Mouse (Mus musculus) kidney, postnatal 10 days (tissue): ENCODE data around the gene Cd3g.
"Not testable (repeated sequence)": the region's sequence is repeated elsewhere in the genome, so short reads cannot be mapped to it uniquely, and the experiment has no call there.

Experiments
- DNase-seq: peaks from one replicate; pipeline ENCODE4 v3.0.0; 2021; ENCODE audit warnings: mixed read lengths

Gene Cd3g

DNA sequence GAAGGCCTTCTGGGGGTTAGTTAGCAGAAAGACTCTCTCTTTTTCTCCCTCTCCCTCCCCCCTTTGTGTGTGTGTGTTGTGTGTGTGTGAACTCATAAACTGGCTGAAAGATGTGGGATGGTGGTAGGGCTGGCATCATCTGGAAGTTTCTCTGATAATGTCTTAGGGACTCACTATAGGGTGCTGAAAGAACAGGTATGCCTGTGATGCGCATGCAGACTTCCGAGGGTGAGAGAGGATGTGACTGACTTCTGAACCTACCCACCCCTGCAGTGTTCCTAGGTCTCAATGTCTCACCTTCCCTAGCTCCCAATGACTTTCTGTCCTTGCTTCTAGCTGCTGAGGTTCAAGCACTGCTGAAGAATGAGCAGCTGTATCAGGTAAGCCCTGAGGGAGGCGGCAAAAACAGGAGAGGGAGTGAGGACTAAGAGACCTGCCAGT, 5.5 kb upstream of the Cd3g start:
- DNase-seq, result no peak

DNA sequence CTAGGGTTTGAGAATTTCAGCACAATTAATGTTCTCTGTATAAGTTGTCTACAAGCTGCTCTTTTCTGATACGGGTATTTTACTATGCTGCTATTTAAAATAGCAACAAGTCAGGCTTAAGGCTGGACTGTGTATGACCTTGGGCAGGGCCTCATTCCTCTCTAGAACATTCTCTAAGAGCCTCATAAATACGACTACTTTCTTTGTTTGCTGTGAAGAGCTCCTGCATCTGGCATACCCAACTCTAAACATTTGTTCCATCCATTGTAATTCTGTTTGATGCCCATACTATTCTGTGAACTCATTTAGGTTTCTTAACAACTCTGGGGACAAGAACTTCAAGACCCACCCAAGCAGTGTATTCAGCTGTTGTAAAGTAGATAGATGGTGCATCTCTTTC, 2.8 kb upstream of the Cd3g start:
- DNase-seq, result no peak

DNA sequence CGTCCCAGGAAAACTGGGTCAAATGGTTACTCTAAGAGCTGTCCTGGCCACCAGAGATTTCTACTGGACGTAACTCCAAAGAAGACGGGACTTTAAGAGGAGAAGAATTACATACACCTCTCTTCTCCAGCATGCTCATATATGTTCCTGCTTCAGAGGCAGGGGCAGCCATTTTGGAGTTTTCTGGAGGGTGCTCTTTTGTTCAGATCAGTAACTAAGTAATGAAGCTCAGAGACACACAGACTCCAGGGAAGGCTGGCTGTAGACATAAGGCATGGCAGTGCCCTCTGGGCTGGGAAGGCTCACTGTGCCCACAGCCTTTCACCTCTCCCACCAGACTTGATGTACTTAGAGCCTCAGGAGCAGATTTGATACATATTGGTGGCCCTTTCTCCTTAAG, 2.3 kb upstream of the Cd3g start:
- no peak for DNase-seq

DNA sequence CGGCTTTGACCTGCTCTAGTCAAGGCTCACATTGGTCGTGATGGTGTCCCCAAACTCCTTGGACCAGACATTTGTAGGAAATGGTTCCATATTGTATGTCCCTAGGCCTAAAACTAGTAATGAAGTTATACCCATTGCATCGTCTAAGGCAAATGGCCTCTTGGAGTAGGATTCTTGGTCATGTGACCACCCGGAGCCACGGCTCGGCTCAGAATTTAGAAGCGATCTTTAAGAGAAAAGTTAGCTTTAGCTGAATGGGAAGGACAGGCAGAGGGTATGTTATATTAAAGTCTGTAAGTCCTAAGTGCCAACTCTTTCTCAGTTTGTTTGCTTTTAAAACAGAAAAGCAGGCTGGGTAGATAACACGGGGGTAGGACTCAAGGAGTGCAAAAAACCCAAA, 1.9 kb upstream of the Cd3g start:
- no peak for DNase-seq

DNA sequence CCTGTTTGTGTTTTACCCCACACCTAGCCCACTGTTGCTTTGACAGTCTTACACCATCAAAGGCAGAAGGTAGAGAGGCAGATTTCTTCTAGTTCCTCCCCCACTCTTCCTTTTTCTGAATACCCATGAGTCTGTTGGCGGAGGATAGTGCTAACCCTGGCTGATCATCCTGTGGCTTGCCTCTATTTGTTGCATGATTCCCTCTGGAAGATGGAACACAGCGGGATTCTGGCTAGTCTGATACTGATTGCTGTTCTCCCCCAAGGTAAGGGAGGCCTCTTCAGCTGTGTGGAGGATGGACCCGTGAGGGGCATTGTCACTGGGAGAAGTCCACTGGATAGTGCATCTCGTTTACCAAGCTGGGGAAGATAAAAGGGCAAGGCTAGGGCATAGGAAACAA, 1.4 kb upstream of the Cd3g start, which contains the start of gene Cd3d:
Gene Cd3d (plus strand): TSS at position 111 of the 400 bp plus-strand sequence.
- DNase-seq, result no peak

DNA sequence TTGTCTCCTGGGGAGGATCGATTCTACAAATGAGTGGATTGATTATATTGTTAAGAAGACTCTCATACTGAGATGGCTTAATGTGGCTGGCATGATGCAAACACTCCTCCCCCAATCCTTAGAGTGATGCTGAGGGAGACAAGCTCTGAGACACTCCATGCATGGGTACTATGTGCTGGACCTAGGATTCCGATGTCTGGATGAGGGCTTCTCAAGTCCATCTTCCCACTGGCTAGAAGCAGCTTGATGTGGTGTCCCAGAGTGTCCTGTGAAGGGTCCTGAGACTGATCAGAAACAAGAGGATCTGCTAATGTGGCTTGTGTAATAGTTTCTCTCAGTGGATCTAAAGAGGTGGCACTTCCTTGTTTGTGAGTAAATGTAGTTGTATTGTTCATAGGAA, 873 bp upstream of the Cd3g start:
- DNase-seq, result no peak

DNA sequence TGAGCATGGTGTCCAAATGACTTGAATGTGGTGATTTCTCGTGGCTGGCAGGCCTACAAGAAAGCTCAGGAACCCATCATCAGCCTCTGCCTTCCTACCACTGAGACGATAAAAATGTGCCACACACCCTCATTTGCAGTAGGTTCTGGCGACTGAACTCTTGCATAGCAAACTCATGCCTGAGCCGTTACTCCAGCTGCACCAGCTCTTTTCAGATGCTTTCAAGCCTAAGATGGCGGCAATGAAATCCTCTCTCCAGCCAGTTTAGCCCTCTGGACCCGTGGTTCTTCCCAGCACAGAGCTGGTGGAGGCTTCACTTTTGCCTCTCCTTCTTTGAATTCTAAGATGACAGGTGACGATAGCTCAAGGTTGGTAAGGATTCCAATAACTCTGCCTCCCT, 425 bp downstream of the Cd3g start:
- DNase-seq, result no peak

DNA sequence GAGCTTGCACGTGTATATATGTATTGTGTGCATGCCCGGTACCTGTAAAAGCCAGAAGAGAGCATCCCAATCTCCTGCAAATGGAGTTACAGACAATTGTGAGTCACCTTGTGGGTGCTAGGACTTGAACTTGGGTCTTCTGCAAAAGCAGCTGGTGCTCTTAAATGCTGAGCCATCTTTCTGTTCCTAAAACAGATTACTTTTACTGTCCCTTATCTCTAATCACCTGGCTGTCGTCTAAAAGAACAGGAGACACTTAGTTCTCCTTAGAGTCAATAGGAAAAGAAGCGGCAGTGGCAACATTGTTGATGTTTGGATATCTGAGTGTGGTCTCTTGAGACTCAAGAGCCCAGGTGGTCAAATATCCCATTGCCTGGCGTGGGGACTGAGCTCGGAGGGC, 2.4 kb downstream of the Cd3g start:
- no peak for DNase-seq

DNA sequence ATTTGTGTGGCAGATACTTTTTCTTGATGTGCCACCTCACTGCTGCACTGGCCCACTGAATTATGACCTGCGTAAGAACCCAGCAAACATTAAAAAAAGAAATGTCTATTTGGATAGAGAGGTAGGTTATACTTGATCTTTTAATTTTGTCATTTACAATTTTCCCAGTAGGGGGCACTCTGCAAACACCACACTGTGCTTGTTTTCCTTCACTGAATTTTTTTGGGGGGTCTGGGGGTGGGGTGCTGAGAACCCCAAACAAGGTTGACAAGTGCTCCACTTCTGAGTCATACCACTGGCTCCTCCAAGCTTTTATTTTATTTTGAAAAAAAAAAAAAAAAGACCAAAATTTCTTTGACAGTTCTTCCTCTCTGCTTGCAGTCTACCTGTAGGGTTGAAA, 10.8 kb downstream of the Cd3g start:
- DNase-seq, result no peak

DNA sequence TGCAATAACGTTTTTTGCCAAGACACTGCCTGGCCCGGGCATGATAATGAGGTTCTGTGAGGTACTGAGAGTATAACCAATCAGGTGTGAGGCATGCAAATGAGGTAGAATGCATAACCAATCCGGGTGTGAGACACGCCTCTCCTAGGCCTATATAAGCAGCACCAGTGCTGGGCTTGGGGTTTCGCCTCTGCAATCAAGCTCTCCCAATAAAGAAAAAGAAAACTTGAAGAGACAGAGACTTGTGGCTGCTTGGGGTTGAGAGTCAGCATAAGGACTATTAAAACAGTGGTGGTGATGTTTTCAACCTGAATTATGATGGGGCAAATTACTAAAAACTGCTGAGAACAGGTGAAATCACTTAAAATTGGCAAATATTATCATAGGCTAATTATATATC, 12.5 kb downstream of the Cd3g start:
- DNase-seq, result not testable (repeated sequence)

DNA sequence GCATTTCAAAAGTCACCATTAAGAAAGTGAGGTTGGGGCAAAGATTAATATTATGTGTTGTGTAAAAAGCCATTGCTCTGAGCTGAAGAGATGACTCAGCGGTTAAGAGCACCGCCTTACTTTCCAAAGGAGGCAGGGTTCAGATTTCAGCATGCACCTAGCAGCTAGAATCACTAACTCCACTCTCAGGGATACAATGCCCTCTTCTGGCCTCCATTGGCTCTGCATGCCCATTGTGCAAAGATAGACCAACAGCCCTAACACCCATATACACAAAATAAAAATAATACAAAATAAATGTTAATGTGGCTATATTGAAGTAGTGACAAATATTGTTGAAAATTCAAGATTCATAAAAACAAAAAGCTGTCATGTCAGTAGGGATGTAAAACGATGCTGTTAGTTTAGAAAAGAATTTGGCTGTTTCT, 13.4 kb downstream of the Cd3g start:
- peak; percentile 83 for DNase-seq

DNA sequence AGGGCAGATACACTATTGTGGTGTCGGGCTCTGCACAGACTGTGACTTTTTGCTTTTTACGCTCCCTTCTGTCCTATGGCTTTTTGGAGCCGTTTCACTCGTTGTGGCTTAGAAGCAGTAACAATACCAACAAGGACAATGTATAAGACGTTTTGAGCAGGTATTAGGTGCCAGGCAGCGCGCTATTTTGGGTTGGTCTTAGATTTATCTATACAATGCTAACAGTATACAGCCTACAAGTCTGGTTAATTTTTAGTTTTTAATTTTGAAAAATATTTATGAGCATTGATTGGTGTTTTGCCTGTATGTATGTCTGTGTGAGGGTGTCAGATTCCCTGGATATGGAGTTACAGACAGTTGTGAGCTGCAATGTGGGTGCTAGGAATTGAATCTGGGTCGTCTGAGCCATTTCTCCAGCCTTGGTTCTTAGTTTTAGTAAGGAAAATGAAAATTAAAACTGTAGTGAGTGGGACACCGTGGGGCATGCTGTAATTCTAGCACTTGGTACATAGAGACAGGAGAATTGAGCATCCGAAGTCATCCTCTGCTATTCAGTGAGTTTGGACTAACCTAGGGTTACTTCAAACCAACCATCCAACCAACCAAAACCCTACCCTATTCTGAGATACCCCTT, 14.3 kb downstream of the Cd3g start:
- no peak for DNase-seq

DNA sequence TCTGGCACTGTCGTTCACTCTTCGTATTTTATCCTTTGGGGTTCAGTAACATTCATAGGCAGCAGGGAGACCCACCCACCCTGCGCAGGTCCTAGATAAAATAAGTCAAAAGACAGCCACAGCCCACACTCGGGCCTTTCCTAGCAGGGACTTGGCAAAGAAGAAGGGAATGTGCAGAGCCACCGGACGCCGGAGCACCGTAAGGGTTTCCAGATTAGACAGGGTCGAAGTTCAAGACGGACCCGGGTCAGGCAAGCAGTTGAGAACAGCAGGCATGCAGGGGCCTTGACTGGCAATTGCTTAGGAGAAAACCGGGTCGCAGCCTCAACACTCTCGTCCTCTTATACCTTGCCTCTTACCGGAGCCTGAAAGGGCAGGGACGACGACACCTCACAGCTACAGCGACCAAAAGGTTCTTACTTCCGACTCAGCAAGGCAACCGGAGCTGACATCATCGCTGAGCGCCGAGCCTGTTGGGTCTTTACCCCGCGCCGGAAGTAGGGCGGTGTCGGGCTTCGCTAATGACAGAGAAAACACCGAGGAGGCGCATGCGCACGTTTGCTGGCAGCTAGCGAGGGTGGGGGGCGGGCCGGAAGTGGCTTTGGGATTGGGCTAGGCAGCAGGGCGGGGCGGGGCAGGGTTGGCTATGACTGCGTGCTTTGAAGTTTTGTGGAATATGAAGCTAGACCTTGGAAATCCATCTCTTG, 15.0 kb downstream of the Cd3g start, which contains the start of gene Ube4a:
Gene Ube4a (minus strand): TSS at position 475 of the 707 bp plus-strand sequence.
- DNase-seq, result peak; percentile 100

DNA sequence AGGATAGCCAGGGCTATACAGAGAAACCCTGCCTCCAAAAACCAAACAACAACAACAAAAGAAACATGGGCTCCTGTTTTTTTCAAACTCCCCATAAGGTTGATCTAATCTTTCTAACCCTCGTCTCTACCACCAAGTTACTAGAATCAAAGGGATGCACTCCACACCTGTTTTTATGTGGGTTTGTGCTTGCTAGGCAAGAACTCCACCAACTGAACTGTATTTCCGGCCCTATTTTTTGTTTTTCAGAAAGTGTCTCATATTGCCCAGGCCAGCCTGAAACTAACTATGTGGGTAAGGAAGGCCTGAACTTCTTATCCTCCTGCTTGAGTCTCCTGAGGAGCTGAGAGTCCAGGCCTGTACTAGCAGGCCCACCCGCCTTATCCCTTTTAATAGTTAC, 25.8 kb downstream of the Cd3g start:
- no peak for DNase-seq

DNA sequence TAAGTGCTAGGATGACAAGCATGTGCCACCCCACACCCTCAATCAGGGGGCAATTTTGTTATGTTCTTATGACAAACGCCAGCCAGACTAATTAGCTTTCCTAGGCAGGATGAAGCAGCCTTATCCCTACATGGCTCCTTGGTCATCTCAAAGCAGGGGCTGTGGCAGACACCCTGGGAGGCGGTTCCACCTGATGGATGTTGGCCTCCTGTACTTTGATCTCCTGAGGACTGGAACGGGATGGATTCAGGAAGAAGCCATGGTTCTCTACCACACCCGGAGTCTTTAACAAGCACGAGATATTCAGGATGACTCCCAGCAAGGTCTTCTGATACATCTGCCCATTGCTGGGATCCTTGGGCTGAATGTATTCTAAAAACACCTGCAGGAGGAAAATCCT, 32.4 kb downstream of the Cd3g start:
- DNase-seq, result no peak

DNA sequence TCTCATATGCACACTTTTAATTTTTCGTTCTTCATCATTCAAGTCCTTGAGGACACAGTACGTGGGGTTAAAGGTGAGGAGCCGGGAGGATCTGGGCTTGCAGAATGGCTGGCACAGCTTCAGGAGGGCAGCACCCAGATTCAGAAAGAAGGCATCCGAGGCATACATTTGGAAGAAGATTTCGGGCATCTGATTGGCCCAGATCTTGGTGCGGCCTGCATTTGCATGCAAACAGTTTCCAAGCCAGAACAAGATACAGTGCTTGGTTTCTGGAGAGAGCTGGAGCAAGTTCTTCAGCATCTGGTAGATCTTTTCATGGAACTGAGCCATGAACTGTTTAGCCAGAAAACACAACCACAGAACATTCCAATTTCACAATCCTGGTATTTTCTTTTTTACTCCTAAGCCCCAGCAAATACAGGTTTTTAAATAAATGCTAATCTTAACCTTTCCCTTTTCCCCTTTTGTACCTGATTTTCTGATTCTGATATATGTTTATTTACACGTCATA, 34.0 kb downstream of the Cd3g start:
- DNase-seq, result no peak

DNA sequence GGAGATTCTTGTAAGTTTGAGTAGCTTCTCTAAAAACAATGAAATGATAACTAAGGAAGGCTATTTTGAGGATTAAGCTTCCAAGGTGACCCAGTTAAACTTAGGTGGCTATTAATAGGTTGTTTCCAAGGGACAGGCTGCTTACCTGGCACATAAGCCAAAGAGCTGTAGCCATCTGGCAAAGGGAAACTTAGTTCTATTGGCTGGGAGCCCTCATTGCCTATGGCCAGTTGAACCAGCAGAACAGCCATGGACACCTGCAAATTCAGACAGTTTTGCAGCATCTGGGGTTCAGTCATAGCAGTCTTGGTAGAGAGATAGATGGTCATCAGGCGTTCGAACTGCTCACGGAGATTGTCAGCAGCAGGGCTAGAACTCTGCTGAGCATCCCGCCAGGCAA, 37.8 kb downstream of the Cd3g start:
- no peak for DNase-seq

DNA sequence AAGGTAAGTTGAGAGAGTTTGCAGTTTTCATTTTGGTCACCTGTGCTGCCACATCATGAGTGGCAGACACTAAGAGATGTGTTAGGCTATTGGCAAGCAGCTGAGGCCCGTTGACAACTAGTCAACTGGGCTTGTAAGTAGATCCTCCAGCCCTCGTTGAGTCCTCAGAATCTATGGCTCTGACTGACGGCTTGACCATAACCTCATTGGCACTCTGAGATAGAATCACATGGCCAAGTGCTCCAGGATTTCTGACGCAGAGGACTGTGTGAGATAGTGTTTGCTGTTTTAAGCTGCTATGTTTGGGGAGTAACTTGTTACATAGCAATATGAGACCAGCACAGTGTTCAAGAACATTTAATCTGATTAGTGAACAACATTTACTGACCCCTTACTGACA, 38.5 kb downstream of the Cd3g start:
- no peak for DNase-seq

DNA sequence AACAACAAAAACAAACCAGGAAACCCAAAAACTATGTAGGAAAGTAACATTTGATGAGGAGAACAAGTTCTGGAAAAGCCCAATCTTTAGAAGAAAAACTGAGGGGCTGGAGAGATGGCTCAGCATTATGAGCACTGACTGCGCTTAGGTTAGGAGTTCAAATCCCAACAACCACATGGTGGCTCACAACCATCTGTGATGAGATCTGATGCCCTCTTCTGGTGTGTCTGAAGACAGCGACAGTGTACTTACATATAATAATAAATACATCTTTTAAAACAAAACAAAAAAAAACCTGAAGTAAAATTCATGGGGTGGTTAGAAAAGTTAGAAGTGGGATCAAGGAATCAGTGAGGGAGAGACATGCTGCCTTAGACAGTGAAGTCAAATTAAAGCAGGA, 58.7 kb downstream of the Cd3g start:
- DNase-seq, result no peak

DNA sequence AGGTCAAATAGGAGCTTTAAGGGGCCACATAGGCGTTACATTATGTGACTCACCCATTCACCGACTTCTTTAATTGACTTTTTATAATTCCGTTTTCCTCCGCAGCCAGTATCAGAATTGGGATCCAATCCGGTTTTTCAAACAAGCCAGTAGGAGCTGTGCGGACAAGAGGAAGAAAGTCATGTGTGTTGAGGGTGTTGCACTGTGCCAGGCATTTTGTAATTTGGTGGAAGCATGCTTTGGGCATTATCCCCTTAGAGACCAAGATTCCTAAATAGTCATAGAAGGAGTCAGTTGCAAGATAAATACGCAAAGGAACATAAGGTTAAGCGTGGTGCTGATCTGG, 59.1 kb downstream of the Cd3g start:
- peak; percentile 62 for DNase-seq

DNA sequence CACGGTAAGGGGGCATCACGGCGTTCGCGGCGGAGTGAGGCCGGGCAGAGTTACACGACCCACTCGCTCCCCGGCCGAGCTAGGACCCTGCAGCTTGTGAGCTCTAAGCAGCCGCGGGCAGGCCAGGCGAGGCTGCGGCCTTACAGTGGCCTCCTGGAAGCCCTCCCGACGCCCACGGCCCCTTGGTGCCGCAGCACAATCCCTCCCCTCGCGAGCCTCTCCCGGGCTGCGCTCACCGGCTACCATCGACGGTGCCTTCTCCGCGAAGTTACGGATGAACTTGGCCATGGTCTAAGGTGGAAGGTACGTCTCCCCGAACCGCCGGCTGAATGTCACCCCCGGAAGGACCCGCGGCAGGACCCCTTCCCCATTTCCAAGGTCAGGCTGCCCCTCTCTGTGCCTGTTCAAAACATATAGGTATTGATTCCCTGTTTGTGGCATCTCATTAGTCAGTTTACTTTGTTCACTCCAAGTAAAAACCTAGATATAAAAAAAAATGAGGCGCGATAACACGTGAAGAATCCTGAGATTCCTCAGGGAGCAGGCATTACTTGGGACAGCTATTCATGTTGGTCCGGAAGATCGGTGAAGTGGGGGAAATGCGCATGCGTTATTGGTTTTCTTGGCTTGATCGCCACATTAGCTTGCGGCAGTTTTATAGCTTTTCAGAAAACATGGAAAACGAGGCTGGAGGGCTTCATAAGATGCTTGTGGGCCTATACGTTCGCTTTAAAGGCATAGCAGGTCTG, 59.7 kb downstream of the Cd3g start, which contains the start of gene Atp5l:
Gene Atp5l (minus strand): TSS at position 369 of the 749 bp plus-strand sequence.
- DNase-seq, result peak; percentile 90

DNA sequence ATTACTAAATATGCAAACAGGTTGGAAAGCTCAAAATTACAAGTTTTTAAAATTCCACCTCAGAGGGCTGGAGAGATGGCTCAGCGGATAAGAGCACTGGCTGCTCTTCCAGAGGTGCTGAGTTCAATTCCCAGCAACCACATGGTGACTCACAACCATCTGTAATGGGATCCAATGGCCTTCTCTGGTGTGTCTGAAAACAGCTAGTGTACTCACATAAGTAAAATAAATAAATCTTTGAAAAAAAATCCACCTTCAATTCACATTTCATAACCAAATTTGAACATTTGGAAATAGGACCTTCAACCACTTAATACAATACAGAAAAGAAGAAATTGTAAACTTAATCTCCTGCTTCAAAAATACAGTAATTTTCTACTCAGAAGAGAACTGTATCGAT, 60.6 kb downstream of the Cd3g start:
- no peak for DNase-seq
